Comparison of ENCODE assay signal across 9 mouse cellular contexts in the genomic region with DNA sequence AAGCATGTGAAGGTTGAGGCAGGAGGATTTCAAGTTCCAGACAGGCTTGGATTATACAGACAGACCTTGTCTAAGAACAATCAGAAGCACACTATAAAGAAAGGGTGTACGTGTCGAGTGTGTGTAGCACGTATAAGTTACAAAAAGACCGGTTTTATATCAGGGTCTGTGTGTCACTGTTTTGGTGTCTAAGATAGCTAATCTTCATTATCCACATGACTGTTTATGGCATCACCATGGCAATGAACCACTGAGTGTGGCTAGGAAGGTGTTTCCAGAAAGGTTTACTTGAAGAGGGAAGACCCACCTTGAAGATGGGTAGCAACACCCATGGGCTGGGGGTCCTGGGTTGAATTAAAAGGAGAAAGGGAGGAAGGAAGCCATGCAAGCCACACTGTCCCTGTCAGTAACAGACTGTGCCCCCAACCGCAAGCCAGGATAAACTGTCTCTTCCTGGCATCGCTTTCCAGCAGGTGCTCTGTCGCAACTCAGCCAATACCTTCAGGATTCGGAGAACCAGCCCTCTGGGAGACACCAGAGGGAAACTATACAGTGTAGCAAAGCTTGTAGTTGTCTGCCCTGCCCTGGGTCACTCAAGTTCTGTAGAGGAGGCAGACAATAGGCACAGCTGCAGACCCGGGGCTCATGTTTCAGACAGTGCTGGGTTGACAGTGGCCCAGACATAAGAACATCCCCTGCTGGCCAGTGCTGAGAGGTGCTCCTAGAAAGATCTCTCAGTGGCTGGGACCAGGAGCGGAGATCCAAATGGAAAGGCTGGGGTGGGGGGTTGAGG. TPM values are rescaled to one million over a fixed set of nuclear protein-coding genes. Genes with fewer than 3 reads are reported as not detected.
A peak's percentile ranks its signal among the peaks of the same experiment; 100 is the strongest.
DNase-seq lines count a peak whose midpoint lies in the region; ATAC-seq lines count a peak whose summit lies in the region.
"Had no signal": no experiment of that assay in that cellular context is flagged by ENCODE, and none has a peak within 500 bp of the region (broad histone marks: within the 10 kb centered on the region; RNA-seq: fewer than 3 reads in every experiment).

No protein-coding gene starts in this region.

- DNase-seq in forebrain, embryonic 10.5 days (ENCODE audit: extremely low spot score, low spot score), result peak; percentile 30
- peak; percentile 33 for DNase-seq in embryonic facial prominence, embryonic 11.5 days (ENCODE audit: low spot score)
- DNase-seq in right cerebral cortex, postnatal 4 days, result no peak
- no peak for DNase-seq in adrenal gland, postnatal 10 days
- DNase-seq: layer of hippocampus, postnatal 36 days had no signal

- H3K9ac ChIP-seq in forebrain, embryonic 13.5 days, result no peak overlapping the region
- H3K9ac ChIP-seq in embryonic facial prominence, embryonic 11.5 days (replicated peaks; ENCODE audit: low read length), result no peak overlapping the region

- peak overlapping the region; percentile 56 for H3K27ac ChIP-seq in forebrain, embryonic 10.5 days
- H3K27ac ChIP-seq in forebrain, embryonic 13.5 days, result no peak overlapping the region
- H3K27ac ChIP-seq in embryonic facial prominence, embryonic 11.5 days (replicated peaks; ENCODE audit: low read depth, low read length), result no peak overlapping the region

- no peak for ATAC-seq in forebrain, embryonic 13.5 days
- no peak for ATAC-seq in megakaryocyte, adult 5-6 weeks (ENCODE audit: poor library complexity, severe bottlenecking)
- peak; percentile 49; the same call in 1 of the 2 replicates for ATAC-seq in embryonic facial prominence, embryonic 11.5 days (replicated peaks; ENCODE audit: insufficient number of reproducible peaks, low FRiP score, low TSS enrichment, low read depth)
- peak; percentile 49 for ATAC-seq in megakaryocyte-erythroid progenitor cell, adult 5-6 weeks (replicated peaks; ENCODE audit: low FRiP score, low TSS enrichment, poor library complexity, severe bottlenecking)

- H3K27me3 ChIP-seq in forebrain, embryonic 10.5 days (ENCODE audit: poor library complexity, severe bottlenecking), result peaks cover 36% of the 10 kb centered on the region
- peaks cover 11% of the 10 kb centered on the region for H3K27me3 ChIP-seq in forebrain, embryonic 13.5 days
- peaks cover 6% of the 10 kb centered on the region for H3K27me3 ChIP-seq in megakaryocyte, embryonic 14.5 days (replicated peaks)
- no peaks in the 10 kb centered on the region; the same call in 1 of the 2 replicates for H3K27me3 ChIP-seq in embryonic facial prominence, embryonic 11.5 days (ENCODE audit: control insufficient read depth, insufficient read depth, low read length)

- H3K4me3 ChIP-seq in forebrain, embryonic 10.5 days, result no peak overlapping the region
- no peak overlapping the region for H3K4me3 ChIP-seq in forebrain, embryonic 13.5 days
- H3K4me3 ChIP-seq in megakaryocyte, embryonic 14.5 days (replicated peaks), result peak overlapping the region; percentile 66
- no peak overlapping the region for H3K4me3 ChIP-seq in embryonic facial prominence, embryonic 11.5 days (ENCODE audit: low read depth, low read length)

- H3K9me3 ChIP-seq in forebrain, embryonic 10.5 days, result no peaks in the 10 kb centered on the region
- no peaks in the 10 kb centered on the region for H3K9me3 ChIP-seq in forebrain, embryonic 13.5 days (replicated peaks)
- no peaks in the 10 kb centered on the region for H3K9me3 ChIP-seq in megakaryocyte, embryonic 14.5 days
- no peaks in the 10 kb centered on the region for H3K9me3 ChIP-seq in embryonic facial prominence, embryonic 11.5 days (replicated peaks; ENCODE audit: control insufficient read depth, low read length)

- H3K4me1 ChIP-seq in forebrain, embryonic 10.5 days, result peaks cover 31% of the 10 kb centered on the region
- H3K4me1 ChIP-seq in forebrain, embryonic 13.5 days, result peaks cover 6% of the 10 kb centered on the region; the same call in 1 of the 2 replicates
- H3K4me1 ChIP-seq in megakaryocyte, embryonic 14.5 days, result peaks cover 100% of the 10 kb centered on the region
- H3K4me1 ChIP-seq in embryonic facial prominence, embryonic 11.5 days (ENCODE audit: control insufficient read depth, insufficient read depth, low read length), result no peaks in the 10 kb centered on the region

- H3K4me2 ChIP-seq in forebrain, embryonic 13.5 days, result no peak overlapping the region
- no peak overlapping the region for H3K4me2 ChIP-seq in embryonic facial prominence, embryonic 11.5 days (ENCODE audit: low read depth, low read length)

- WGBS in forebrain, embryonic 10.5 days, result 73% methylated on average over 10 of the region's 10 CpGs
- WGBS in forebrain, embryonic 13.5 days, result 67% methylated on average over 10 of the region's 10 CpGs
- WGBS in embryonic facial prominence, embryonic 11.5 days, result 71% methylated on average over 10 of the region's 10 CpGs

- H3K36me3 ChIP-seq in forebrain, embryonic 10.5 days (replicated peaks), result no peaks in the 10 kb centered on the region
- no peaks in the 10 kb centered on the region for H3K36me3 ChIP-seq in forebrain, embryonic 13.5 days (ENCODE audit: poor library complexity, severe bottlenecking)
- peaks cover 64% of the 10 kb centered on the region for H3K36me3 ChIP-seq in megakaryocyte, embryonic 14.5 days (replicated peaks; ENCODE audit: low read length)
- H3K36me3 ChIP-seq in embryonic facial prominence, embryonic 11.5 days (replicated peaks; ENCODE audit: control insufficient read depth, insufficient read depth, low read depth, low read length), result no peaks in the 10 kb centered on the region

RNA-seq across cellular contexts. Expression of a gene that starts 7.1 kb away (rescaled TPM):
- 0.10 and 0.27 TPM in 2 replicates for polyA plus RNA-seq in forebrain, embryonic 10.5 days (2016; fragmentation: Nextera tagmentation; extraction: Ambion mirVana)
- polyA plus RNA-seq in forebrain, embryonic 13.5 days (2015; fragmentation: Nextera tagmentation; extraction: Ambion mirVana), result 0.12 and 0.16 TPM in 2 replicates
- polyA plus RNA-seq in megakaryocyte, embryonic 14.5 days (2012; ENCODE audit: insufficient read depth, low replicate concordance), result 4.2 and 6.8 TPM in 2 replicates
- 14.1 and 17.8 TPM in 2 replicates for total RNA-seq in megakaryocyte, adult 5-6 weeks (2015)
- total RNA-seq in megakaryocyte, adult 5-6 weeks (2017), result 26.9 and 28.4 TPM in 2 replicates
- 0.08 and 0.39 TPM in 2 replicates for polyA plus RNA-seq in embryonic facial prominence, embryonic 11.5 days (2014; fragmentation: Nextera tagmentation; extraction: Ambion mirVana)
- 10.9 and 15.7 TPM in 2 replicates for total RNA-seq in megakaryocyte-erythroid progenitor cell, adult 5-6 weeks (2014; fragmentation: Nextera tagmentation)
- 9.1 and 9.7 TPM in 2 replicates for total RNA-seq in megakaryocyte-erythroid progenitor cell, adult 5-6 weeks (2017)
- total RNA-seq in adrenal gland, postnatal 10 days (2021), result 1 to 10 TPM; 9.1 to 9.5 TPM

RNA-seq across cellular contexts. Expression of a gene that starts 30.0 kb away (rescaled TPM):
- polyA plus RNA-seq in forebrain, embryonic 10.5 days (2016; fragmentation: Nextera tagmentation; extraction: Ambion mirVana), result 234 and 235 TPM in 2 replicates
- 140 and 148 TPM in 2 replicates for polyA plus RNA-seq in forebrain, embryonic 13.5 days (2015; fragmentation: Nextera tagmentation; extraction: Ambion mirVana)
- polyA plus RNA-seq in megakaryocyte, embryonic 14.5 days (2012; ENCODE audit: insufficient read depth, low replicate concordance), result 46.1 and 131 TPM in 2 replicates
- total RNA-seq in megakaryocyte, adult 5-6 weeks (2015), result 24.8 and 35.1 TPM in 2 replicates
- 10.0 and 10.7 TPM in 2 replicates for total RNA-seq in megakaryocyte, adult 5-6 weeks (2017)
- polyA plus RNA-seq in embryonic facial prominence, embryonic 11.5 days (2014; fragmentation: Nextera tagmentation; extraction: Ambion mirVana), result 188 and 190 TPM in 2 replicates
- 112 and 193 TPM in 2 replicates for total RNA-seq in megakaryocyte-erythroid progenitor cell, adult 5-6 weeks (2014; fragmentation: Nextera tagmentation)
- 59.2 and 86.9 TPM in 2 replicates for total RNA-seq in megakaryocyte-erythroid progenitor cell, adult 5-6 weeks (2017)
- total RNA-seq in adrenal gland, postnatal 10 days (2021), result 100 to 1,000 TPM; 158 to 160 TPM

Comparison
In these comparisons a context has a peak if more than half of its experiments do, and no peak if none do; other contexts are left out.
1. DNase-seq: peak in forebrain, embryonic 10.5 days (single experiment) and embryonic facial prominence, embryonic 11.5 days (single experiment); none in right cerebral cortex, postnatal 4 days (single experiment) and adrenal gland, postnatal 10 days (single experiment).
2. ATAC-seq: peak in embryonic facial prominence, embryonic 11.5 days (single experiment) and megakaryocyte-erythroid progenitor cell, adult 5-6 weeks (single experiment); none in forebrain, embryonic 13.5 days (single experiment) and megakaryocyte, adult 5-6 weeks (single experiment).